Mouse (Mus musculus): Measurements from ENCODE around the gene Ccdc85c. TPM values are rescaled to one million over a fixed set of nuclear protein-coding genes. Genes with fewer than 3 reads are reported as not detected.

The Ccdc85c gene
- total and polyA plus RNA-seq, 3 experiments = 14.0 to 32.4 (median 15.2) TPM

DNA sequence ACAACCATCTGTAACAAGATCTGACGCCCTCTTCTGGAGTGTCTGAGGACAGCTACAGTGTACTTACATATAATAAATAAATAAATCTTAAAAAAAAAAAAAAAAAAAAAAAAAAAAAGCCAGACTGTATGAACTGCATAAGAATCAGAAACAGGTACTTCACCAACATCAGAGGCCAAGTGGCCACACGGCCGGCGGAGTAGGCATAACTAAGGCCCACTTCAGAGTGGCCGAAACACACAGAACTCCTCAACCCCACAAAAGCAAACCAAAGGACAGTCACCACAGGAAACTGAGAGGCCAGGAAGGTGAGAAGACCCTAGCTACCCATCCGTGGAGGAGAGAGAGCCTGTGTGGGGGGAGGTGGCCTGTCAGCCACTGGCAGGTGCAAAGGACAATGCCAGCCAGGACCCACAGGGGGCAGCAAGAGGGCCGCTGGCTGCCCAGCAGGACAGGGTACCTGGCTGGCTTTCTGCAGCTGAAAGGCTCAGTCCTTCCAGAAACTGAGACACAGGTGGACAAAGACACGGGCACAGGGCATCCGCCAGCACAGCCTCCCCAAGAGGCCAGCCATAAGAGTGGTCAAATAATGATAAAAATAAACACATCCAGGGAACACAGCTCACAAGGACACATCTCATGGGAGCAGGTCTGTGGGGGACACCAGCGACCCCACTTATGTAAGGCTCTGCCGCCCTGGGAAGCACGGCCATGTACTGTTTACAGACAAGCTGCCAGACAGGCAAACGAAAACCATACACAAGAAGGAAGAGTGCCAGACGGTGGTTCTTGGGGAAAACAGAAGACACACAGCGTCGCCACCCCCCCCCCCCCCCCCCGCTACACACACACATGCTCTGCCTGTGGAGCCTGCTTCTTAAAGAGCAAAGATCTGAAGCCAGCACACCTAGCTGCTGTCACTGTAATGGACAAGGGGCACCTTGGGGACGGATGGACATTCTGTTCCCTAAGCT lies 44.1 kb downstream of the Ccdc85c start:
- Histone ChIP-seq H3K27me3 (replicated peaks) (no peaks in the 10 kb centered on the region), H3K79me2 (replicated peaks; ENCODE audit: control insufficient read depth, extremely low read depth, insufficient read depth, poor library complexity, severe bottlenecking) (no peaks in the 10 kb centered on the region), H3K4me3 (replicated peaks in 1 of 3; ENCODE audit: low read depth in 2 of 3, low read length in 2 of 3, poor library complexity in 1 of 3) (no peak overlapping the region), H3K36me3 (replicated peaks in 1 of 2; ENCODE audit: control insufficient read depth in 1 of 2, insufficient read depth in 1 of 2, low read length in 1 of 2) (peaks cover 0 to 43% of the 10 kb centered on the region in 2 experiments), H3K27ac (ENCODE audit: insufficient read depth, low read depth) (no peak overlapping the region), H3K9me3 (replicated peaks; ENCODE audit: low read length) (no peaks in the 10 kb centered on the region), H3K4me1 (ENCODE audit: control insufficient read depth in 1 of 2, insufficient read depth in 2 of 2) (peaks cover 3 to 81% of the 10 kb centered on the region in 2 experiments; a peak in 3 of 4 replicates), H3K9ac (ENCODE audit: insufficient read depth, low read depth) (no peak overlapping the region), H3K4me2 (ENCODE audit: insufficient read depth, low read depth, poor library complexity, severe bottlenecking) (no peak overlapping the region)
- DNase-seq (ENCODE audit: extremely low read depth) = no peak
- no peak for TF ChIP-seq TCF12 (IDR thresholded peaks at IDR 0.05; ENCODE audit: low read depth, low read length)
- no peak for TF ChIP-seq E2F4 (IDR thresholded peaks at IDR 0.05; ENCODE audit: insufficient replicate concordance, low read depth, low read length)
- TF ChIP-seq KAT2A (IDR thresholded peaks at IDR 0.05; ENCODE audit: insufficient replicate concordance, low read length) = no peak
- TF ChIP-seq USF2 (conservative IDR thresholded peaks at IDR 0.05; ENCODE audit: low read depth, low read length) = no peak
- TF ChIP-seq POLR2AphosphoS2 (IDR thresholded peaks at IDR 0.05; ENCODE audit: low read depth, low read length) = no peak
- no peak for TF ChIP-seq MYC (IDR thresholded peaks at IDR 0.05; ENCODE audit: low read depth, low read length)
- no peak for TF ChIP-seq NELFE (IDR thresholded peaks at IDR 0.05; ENCODE audit: low read depth, low read length)
- no peak for TF ChIP-seq PAX5 (IDR thresholded peaks at IDR 0.05; ENCODE audit: low read length)
- TF ChIP-seq MEF2A (IDR thresholded peaks at IDR 0.05; ENCODE audit: borderline replicate concordance, low read depth, low read length) = no peak
- TF ChIP-seq RAD21 (IDR thresholded peaks at IDR 0.05; ENCODE audit: low read depth, low read length) = peak; percentile 20
- no peak for TF ChIP-seq SIN3A (IDR thresholded peaks at IDR 0.05; ENCODE audit: low read length)
- no peak for TF ChIP-seq BHLHE40 (IDR thresholded peaks at IDR 0.05; ENCODE audit: low read depth, low read length)
- TF ChIP-seq ZC3H11A (IDR thresholded peaks at IDR 0.05; ENCODE audit: low read depth, low read length) = no peak
- TF ChIP-seq CTCF (conservative IDR thresholded peaks at IDR 0.05 in 1 of 2, IDR thresholded peaks at IDR 0.05 in 1 of 2; ENCODE audit: low read depth in 2 of 2, low read length in 2 of 2) = peak; percentile 12 to 38; a peak in 2 of 4 replicates
- TF ChIP-seq TBP (conservative IDR thresholded peaks at IDR 0.05; ENCODE audit: low read depth, low read length) = no peak
- dilution Hi-C loops (cut with MboI; ENCODE audit: extremely low pct_ligation_motif_present, extremely low pct_unique_long_range_greater_than_20kb, low sequenced_read_pairs) = no loop called here
- in situ Hi-C loops (cut with MboI; ENCODE audit: low pct_ligation_motif_present, low pct_unique_long_range_greater_than_20kb, low sequenced_read_pairs) = no loop called here

DNA sequence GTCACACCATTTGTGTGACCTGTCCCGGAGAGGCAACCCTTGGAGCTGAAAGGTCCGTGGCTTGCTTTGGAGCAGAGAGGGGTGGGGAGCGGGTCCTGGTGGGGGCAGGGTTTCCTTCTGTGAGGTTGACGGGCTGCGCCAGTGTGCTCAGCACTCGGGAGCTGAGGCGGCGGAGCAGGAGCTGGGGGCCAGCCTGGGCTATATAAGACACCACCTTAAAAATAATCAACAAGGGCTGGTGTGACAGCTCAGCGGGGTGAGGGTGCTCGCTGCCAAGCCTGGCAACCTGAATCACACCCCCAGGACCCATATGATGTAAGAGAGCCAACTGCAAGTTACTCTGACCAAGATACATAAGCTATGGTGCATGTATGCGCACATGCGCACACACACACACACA lies 45.1 kb downstream of the Ccdc85c start:
- TF ChIP-seq BHLHE40 (IDR thresholded peaks at IDR 0.05; ENCODE audit: low read depth, low read length) (no peak), KAT2A (IDR thresholded peaks at IDR 0.05; ENCODE audit: insufficient replicate concordance, low read length) (no peak), ZMIZ1 (IDR thresholded peaks at IDR 0.05; ENCODE audit: low read depth, low read length) (no peak), IRF4 (IDR thresholded peaks at IDR 0.05; ENCODE audit: low read depth, low read length) (no peak), PAX5 (IDR thresholded peaks at IDR 0.05; ENCODE audit: low read length) (no peak), GABPA (IDR thresholded peaks at IDR 0.05; ENCODE audit: insufficient replicate concordance, low read depth, low read length) (no peak), JUN (IDR thresholded peaks at IDR 0.05; ENCODE audit: insufficient read depth, low read depth, low read length) (no peak), ELF1 (IDR thresholded peaks at IDR 0.05; ENCODE audit: low read depth, low read length) (no peak), CHD2 (IDR thresholded peaks at IDR 0.05; ENCODE audit: low read length) (no peak), POLR2A (IDR thresholded peaks at IDR 0.05; ENCODE audit: low read depth, low read length) (no peak), SIN3A (IDR thresholded peaks at IDR 0.05; ENCODE audit: low read length) (no peak), UBTF (IDR thresholded peaks at IDR 0.05; ENCODE audit: low read depth, low read length) (no peak), NRF1 (IDR thresholded peaks at IDR 0.05; ENCODE audit: low read depth, low read length) (no peak), MXI1 (IDR thresholded peaks at IDR 0.05; ENCODE audit: low read depth, low read length) (no peak), CTCF (conservative IDR thresholded peaks at IDR 0.05 in 1 of 2, IDR thresholded peaks at IDR 0.05 in 1 of 2; ENCODE audit: low read depth in 2 of 2, low read length in 2 of 2) (no peak), MAZ (IDR thresholded peaks at IDR 0.05; ENCODE audit: low read depth, low read length) (no peak), ZC3H11A (IDR thresholded peaks at IDR 0.05; ENCODE audit: low read depth, low read length) (no peak), MYC (IDR thresholded peaks at IDR 0.05; ENCODE audit: low read depth, low read length) (no peak)
- no peaks in the 10 kb centered on the region for H3K79me2 ChIP-seq (replicated peaks; ENCODE audit: control insufficient read depth, extremely low read depth, insufficient read depth, poor library complexity, severe bottlenecking)
- no peak overlapping the region for H3K9ac ChIP-seq (ENCODE audit: insufficient read depth, low read depth)
- dilution Hi-C loops (cut with MboI; ENCODE audit: extremely low pct_ligation_motif_present, extremely low pct_unique_long_range_greater_than_20kb, low sequenced_read_pairs) = no loop called here
- H3K9me3 ChIP-seq (replicated peaks; ENCODE audit: low read length) = no peaks in the 10 kb centered on the region
- no peak for DNase-seq (ENCODE audit: extremely low read depth)
- in situ Hi-C loops (cut with MboI; ENCODE audit: low pct_ligation_motif_present, low pct_unique_long_range_greater_than_20kb, low sequenced_read_pairs) = no loop called here
- H3K27ac ChIP-seq (ENCODE audit: insufficient read depth, low read depth) = no peak overlapping the region
- no peaks in the 10 kb centered on the region for H3K27me3 ChIP-seq (replicated peaks)
- H3K4me3 ChIP-seq (replicated peaks in 1 of 3; ENCODE audit: low read depth in 2 of 3, low read length in 2 of 3, poor library complexity in 1 of 3) = no peak overlapping the region
- peaks cover 0 to 44% of the 10 kb centered on the region in 2 experiments for H3K36me3 ChIP-seq (replicated peaks in 1 of 2; ENCODE audit: control insufficient read depth in 1 of 2, insufficient read depth in 1 of 2, low read length in 1 of 2)
- H3K4me1 ChIP-seq (ENCODE audit: control insufficient read depth in 1 of 2, insufficient read depth in 2 of 2) = peaks cover 3 to 83% of the 10 kb centered on the region in 2 experiments; a peak in 2 of 4 replicates
- H3K4me2 ChIP-seq (ENCODE audit: insufficient read depth, low read depth, poor library complexity, severe bottlenecking) = no peak overlapping the region

All from CH12.LX (cell line).